Mouse (Mus musculus) megakaryocyte, embryonic 14.5 days (primary cell): ENCODE measurements around the gene Neurl1b.

ENCODE experiments used
- FLI1 ChIP-seq: IDR thresholded peaks from 2 replicates; pipeline ENCODE4 v1.6.1; 2012; ENCODE audit warnings: low read length, inconsistent platforms, mixed read lengths
- GATA1 ChIP-seq: IDR thresholded peaks from 3 replicates; pipeline ENCODE4 v1.6.1; 2012; ENCODE audit warnings: mixed read lengths, low read length, inconsistent platforms, borderline replicate concordance

GRCm38 (mm10) chr17:26384111-26384510 is 30.5 kb upstream of the Neurl1b start:
- no peak for TF ChIP-seq GATA1
- TF ChIP-seq FLI1, result no peak
